Mouse (Mus musculus) spleen, adult 2 months (tissue): Measurements from ENCODE around the gene Gpr84.

Experiments
- CTCF ChIP-seq: fragments of 200-500 bp; IDR thresholded peaks from 2 replicates; pipeline ENCODE4 v1.5.1; 2011; ENCODE audit warnings: mild to moderate bottlenecking, inconsistent platforms; ENCODE audit not compliant: insufficient read depth, insufficient read length, insufficient replicate concordance; ENCODE audit errors: extremely low read depth
- POLR2A ChIP-seq: fragments of 200-500 bp; IDR thresholded peaks from 2 replicates; pipeline ENCODE4 v1.6.1; 2011; ENCODE audit warnings: low read depth, low read length, inconsistent platforms

DNA sequence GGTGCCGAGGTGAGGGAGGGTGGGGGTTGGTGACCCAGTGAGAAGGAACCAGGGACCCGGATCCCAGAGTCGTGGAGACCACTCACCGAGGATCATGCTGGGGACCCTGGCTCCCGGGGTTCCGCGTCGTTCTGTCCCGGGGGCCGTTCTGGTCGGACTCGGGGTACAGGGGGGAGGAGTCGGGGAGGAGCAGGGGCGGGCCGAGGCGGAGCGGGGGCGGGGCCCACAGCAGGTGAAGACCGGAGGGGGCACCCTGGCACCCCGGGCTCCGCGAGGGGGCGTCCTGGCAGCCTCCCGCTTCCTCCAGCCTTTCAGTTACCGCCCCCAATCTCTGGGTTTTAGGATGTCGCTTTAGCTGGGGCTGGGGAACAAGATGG, 29.5 kb upstream of the Gpr84 start, which contains the start of gene Zfp385a:
- TF ChIP-seq CTCF, result peak; percentile 8; the same call in 1 of the 2 replicates
- no peak for TF ChIP-seq POLR2A
